Mouse (Mus musculus) spleen, adult 12 weeks (tissue): ENCODE data around the gene Txlnb.
A peak's percentile ranks its signal among the peaks of the same experiment; 100 is the strongest.
"Not testable (repeated sequence)": the region's sequence is repeated elsewhere in the genome, so short reads cannot be mapped to it uniquely, and the experiment has no call there.

Experiments
- DNase-seq: peaks from one replicate; pipeline ENCODE4 v3.0.0; 2022; ENCODE audit warnings: low spot score

Gene Txlnb

DNA sequence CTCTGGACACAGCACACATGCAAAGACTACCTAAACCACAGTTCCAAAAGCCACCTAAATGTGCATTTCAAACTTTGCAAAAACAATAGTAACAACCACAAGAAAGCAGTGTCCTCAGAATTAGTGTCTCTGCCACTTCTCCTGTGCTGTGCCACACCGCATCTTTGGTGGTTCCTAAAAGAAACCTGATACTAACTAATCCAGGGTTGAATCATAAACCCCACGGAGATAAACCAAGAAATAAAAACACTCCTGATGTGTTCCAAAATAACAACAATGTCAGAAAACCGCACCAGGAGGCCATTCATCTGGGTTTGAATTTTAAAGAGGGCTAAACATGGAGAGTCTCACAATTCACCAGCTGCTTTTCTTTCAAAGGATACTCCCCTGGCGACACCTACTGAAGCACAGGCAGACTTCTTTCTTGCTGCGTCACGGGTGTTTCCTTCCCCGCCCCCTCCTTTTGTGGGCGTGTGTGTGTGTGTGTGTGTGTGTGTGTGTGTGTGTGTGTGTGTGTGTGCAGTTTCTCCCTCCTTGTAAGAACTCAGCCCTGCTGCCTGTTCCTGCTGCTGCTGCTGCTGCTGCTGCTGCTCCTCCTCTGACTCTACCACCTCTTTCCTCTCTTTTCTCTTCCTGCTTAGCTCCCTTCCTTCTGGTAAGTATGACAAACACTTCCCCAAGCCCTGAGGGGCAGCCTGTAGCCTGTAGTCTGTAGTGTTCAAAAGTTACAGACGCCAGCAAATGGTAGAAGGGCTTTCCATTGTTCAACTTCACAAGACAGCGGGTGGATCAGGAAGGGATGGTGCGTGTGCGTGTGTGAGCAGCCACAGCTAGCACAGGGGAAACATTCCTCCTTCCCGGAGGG is at the start of gene Txlnb:
TSS of gene Txlnb (plus strand) at position 460 of the 865 bp plus-strand sequence.
- peak; percentile 31 for DNase-seq

DNA sequence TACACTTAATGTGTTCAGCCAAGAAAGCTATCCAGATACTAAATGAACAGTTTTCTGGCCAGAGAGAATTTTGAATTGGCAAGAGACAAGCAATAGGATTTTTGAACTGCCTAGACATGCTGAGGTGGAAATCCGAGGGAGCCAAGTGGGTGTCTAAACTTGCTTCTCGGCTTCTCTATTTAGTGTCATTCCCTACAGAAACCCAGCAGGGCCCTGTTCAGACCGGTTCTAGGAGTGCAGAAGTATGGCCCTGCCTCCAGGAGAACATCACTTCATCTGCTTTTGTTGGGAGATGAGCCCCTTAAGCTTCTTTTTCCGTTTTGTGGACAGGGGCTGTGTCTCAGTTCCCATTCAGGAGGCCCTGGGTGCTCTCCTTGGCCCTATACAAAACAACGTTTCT is 43.5 kb upstream of the Txlnb start:
- no peak for DNase-seq

DNA sequence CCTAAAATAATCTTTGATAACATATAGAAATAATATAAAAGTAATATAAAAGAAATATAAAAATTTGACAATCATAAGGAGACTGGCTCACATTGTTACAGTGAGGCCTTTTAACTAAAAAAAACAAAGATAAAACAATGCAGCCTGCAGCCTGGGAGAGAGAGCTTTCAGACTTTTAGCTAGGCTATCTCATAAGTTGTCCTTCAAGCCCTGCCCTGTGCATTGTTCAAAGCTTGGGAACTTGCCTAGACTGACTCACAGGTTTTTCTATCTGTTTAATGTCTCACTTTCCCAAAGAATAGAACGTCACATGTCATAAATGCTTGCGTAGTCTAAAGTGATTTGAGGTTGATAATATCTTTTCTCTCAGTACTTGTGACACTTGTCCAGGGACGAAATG is 36.3 kb upstream of the Txlnb start:
- no peak for DNase-seq

DNA sequence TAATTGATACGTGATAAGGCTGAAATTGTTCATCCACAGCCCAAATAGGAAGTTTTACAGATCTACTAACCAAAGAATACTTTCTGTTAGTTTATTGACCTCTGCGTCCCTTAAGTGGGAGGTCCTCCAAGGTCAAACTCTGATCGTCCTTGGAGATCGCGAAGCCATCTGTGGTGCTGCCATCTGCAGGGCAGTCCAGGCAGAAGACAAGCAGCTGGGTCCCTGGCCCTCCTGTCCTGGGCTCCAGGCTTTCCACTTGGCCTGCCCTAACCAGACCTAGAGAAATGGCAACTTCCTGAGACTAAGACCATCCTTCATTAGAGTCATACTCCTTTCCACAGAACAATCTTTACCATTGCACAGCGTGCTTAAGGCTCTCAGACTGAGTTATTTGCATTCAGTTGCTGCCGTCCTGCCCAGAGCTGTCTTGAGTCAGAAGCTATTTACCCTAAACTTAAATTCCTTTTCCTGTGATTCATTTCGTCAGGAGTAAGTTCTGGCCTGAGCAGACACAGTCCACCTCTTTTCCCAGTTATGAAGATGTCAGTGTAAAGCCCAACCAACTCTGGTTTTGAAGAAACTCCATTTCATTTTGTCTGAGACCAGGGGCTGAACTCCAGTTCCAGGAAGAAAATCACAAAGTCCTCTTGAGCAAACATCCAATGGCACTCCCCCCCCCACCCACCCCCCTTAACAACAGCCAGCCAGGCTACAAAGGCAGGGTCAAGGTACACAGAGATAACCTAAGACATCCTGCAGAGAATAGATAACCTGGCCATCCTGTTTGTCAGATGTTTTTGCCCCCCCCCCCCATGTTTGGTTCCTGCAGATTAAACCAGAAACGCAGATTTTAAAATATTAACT is 35.0 kb upstream of the Txlnb start:
- no peak for DNase-seq

DNA sequence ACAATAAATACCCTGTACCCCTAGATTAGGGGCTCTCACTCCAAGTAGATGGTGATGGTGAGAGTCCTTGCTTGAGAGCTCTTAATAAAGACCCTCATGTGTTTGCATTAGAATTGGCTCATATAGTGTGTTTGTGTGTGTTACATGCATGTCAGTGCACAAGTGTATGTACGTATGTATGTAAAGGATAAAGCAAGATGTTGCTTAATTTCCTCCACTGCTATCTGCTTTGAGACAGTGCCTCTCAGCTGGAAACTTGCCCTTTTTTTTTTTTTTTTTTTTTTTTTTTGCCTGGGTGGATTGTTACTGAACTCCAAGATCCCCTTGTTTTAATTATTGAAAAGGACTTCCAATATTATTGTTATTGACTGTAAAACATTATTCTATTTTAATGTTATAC is 34.4 kb upstream of the Txlnb start:
- no peak for DNase-seq

DNA sequence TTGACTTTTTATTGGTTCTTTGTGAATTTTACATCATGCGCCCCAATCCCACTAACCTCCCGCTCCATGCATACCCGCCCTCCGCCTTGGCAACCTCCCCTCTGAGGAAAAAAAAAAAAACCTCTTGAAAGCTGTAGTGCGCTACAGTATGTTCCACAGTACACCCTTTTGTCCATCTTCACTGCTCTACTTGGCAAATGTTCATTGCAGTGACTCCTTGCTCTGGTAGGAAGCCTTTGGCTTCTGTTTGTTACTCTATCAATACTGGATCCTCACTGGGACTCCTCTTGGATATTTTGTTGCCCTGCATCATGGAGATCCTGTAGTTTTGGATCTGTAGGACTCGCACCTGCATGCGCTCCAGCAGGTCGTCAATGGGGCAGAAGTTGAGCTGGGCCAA is 33.1 kb upstream of the Txlnb start:
- DNase-seq = no peak

DNA sequence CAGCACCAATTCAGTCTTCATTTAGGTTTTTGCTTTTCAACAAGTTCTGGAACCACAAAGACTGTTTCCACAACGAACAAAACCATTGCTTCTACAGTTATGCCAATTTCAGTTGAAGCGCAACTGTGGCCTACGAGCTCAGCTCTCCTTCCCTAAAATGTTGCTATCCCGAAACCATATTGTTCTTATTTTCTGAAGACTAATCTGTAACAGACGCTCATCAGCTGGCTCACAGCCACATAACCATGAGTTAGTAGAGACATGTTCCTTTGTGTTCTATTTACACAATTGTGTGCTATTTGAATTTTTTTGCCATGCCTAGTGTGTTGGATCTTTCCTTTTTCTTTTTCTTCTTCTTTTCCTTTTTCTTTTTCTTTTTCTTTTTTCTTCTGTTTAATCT is 26.2 kb upstream of the Txlnb start:
- DNase-seq = no peak

DNA sequence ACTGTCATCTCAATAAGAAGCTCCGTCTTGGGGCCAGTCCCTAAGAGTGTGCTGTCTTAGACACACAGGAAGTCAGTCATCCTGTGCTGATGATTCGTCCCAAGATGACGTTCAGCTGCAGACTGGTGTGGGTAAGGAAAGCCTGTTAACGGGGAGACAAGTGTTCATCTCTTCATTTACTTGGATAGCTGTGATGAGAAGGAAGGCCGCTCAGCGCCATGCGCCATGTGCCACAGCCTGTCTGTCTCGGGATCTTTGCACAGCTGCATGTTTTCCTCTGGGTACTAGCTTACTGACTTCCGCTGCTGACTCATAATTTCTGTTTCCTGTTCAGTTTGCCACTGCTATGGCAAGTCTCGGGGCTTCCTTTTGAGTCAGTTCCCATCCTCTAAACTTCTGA is 23.7 kb upstream of the Txlnb start:
- DNase-seq = peak; percentile 23

DNA sequence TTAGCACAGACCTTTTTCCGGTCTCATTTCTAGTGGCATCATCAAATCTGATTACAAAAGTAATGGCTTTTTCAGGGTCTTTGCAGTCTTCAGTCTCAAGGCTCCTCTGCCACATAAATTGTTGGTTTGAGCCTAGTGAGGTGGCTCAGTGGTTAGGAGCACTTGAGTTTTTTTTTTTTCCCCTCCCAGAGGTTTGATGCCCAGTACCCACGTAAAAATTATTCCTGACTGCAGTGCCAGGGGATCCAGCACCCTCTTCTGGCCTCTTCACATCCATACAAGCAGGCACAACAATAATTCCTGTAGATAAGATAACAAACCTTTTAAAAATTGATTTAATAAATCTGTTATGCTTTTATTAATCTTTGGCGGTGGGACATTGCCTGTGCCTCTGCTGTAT is 21.7 kb upstream of the Txlnb start:
- no peak for DNase-seq

DNA sequence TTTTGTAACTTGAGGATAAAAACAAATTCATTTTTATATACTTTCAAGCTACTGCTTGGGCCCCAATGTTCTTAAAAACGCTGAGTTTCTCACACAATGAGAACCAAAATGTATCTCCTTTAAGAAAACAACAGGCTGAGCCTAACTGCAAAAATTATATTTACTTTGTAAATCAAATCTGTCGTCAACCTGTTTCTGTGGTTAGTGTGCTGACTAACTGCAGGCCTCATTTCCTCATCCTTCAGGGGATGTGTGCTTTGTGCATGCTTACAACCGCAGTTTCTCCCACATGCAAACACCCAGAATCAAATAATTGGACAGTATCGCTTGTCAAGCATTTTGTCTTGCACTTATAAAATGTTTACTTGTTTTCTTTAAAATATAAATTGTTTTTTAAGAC is 20.9 kb upstream of the Txlnb start:
- DNase-seq = no peak

DNA sequence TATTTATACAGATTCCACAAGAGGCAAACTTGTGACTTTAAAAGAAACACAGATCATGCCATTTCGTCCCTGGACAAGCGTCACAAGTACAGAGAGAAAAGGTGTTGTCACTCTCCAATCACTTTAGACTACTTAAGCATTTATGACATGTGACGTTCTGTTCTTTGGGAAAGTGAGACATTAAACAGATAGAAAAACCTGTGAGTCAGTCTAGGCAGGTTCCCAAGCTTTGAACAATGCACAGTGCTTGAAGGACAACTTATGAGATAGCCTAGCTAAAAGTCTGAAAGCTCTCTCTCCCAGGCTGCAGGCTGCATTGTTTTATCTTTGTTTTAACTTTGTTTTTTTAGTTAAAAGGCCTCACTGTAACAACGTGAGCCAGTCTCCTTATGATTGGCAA is 19.3 kb upstream of the Txlnb start:
- not testable (repeated sequence) for DNase-seq

DNA sequence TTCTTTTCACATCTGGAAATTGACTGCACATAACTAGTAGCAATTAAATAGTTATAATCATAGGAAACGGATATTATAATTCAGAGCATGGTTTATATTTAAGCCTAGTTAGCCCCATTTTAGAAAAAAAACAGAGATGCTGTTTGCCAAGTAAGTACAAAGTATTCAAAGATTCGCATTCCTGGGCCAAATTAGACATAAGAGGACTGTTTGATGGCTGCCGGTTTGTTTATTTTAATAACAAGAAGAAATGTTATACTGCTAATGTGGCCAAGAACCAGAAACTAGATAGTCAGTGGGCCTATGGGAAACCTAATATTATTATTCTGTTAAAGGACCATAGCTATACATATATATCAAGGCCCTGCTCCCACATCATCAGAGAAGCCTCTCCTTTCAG is 9.3 kb upstream of the Txlnb start:
- DNase-seq = no peak

DNA sequence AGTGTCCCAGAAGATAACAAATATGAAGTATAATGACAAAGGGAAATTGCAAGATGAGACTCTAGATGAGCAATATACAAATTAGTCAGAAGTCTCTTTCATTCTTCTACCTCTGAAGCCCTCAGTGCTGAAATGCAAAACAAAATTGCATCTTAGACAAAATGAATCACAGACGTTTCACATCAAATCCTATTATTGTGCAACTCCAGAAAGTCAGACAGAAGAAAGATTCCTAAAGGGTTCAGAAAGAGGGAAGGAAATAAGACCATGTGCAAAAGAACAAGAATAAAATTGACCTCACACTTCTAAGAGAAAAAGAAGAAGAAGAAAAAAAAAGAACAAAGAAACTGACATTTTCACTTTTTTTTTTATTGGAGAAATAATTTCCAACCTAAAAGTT is 8.1 kb upstream of the Txlnb start:
- no peak for DNase-seq

DNA sequence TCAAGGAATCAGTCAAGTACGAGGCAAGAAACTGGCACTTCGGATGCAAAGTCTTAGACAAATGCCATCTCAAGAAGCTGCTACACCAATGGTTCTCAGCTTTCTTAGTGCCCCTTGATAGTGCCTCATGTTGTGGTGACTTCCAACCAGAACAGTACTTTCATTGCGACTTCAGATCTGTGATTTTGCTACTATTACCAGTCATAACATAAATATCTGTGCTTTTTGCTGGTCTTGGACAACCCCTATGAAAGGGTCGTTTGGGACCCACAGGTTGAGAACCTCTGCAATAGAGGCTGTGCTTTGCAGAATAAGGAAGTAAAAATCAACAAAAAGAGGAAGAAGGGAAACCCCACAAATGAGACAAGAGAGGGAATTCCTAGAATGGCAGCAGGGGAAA is 7.7 kb upstream of the Txlnb start:
- DNase-seq = no peak

DNA sequence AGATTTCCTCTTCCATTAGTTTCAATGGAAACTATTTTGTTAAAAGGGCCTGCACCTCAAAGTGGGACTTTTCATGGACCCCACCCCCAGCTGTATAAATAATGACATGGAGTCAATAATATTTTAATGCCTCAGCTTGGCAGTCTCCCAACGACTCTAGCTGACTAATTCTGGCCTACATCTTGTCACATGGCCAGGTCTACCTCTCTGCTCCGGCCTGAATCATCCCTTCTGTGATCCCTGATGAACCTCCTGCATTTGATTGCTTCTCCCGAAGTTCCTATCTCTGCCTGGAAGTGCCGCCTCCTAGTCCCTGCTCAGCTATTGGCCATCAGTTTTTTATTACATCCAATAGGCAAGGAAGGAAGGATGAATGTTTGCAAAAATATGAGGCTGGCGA is 2.1 kb upstream of the Txlnb start:
- DNase-seq = no peak

DNA sequence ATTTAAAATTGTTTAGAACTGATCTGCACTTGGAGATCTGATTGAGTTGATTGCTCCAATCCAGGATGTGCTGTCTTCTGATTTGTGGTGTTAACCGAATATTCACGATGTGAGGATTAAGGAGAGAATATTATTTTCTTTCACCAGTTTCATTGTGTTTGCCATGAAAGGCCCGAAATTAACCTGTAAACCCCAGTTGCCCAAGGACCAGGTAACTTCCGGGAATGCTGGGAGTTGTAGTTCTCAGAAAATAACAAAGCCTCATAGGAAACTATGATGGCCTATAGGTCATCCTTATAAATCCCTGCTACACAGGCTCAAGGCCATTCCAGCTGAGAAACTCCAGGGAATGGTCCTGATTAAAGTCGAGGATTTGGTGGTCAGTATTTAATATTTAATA is 1.6 kb upstream of the Txlnb start:
- DNase-seq = no peak

DNA sequence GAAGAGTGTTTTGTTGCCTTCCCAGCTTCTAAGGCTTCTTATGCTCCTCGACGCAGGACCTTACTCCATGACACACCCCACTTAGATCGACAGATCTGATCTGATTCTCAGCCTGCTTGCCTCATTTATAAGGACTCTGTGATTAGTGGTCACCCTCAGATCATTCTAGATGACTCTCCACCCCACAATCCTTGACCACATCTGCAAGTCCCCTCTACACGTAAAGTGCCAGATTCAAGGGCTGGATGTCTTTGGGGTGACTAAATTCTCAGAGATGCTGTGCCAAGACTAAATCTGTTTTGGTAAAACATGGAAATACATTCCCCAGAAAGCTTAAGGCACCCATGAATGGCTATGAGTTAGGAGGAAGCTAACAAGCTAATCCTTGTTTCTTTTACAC is 799 bp upstream of the Txlnb start:
- DNase-seq = no peak

DNA sequence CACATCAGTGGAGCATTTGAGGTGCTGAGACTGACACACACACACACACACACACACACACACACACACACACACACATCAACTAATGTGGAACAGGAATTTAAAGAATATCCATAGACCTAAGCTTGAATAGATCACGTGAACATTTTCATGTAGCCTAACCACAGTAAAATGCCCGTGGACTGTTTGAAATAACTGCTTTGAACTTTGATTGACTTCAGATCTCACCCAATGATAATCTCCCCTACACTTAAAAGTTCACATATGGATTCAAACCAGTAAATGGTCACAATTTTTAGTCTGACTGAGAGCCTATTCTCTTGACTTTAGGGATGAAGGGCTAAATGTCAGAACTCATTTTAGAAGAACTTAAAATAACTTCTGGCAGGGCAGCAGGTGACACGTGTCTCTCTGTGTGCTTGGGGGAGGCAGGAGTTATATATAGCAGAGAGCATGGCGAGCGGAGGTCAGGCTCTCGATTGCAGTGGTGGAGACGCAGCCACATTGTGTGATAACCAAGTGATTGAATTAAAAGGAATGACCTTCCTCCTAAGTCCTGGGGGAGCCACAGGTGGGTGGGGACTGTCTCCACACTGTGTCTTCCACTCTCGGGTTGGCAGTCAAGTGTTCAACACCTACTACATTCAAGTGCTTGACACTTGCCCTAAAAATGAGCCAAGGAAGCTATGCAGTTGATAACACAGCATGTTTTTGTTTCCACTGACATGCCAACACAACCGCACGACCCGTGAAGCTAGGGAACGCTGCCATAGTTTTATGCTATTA is 1.0 kb downstream of the Txlnb start:
- DNase-seq = no peak

DNA sequence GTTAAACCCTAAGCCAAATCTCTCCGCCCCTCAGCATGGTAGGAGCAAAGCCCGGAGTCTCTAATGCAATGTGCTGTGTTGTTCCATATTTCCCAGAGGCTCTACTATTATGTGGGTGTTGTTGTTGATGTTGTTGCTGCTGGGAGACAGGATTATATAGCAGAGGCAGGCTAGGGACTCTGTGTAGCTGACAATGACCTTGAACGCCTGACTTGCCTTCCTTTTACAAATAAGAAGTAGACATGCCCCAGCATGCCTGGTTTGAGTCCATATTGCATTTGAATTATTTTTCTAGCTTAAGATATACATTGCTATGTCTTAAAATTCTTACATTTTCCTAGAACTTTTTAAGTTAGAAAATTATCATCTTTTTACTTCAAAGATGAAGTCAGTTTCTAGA is 1.7 kb downstream of the Txlnb start:
- DNase-seq = no peak

DNA sequence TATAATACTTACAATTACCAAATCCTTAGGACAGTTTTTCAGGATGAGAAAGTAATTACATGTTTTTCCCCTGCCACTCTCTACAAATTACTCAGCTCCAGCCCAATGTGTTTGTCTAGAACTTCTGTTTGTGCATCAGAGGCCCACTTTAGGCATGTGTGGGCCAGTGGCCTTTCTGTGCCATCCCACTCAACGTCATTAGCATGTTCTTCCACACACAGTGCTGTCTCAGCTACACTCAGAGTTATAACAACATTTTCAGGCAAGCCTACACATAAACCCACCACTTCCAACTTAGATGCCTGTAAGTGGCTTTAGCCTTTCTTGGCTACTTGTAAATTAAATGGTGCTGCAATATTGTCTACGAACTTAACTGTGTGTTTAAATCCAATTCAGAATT is 5.8 kb downstream of the Txlnb start:
- DNase-seq = no peak

DNA sequence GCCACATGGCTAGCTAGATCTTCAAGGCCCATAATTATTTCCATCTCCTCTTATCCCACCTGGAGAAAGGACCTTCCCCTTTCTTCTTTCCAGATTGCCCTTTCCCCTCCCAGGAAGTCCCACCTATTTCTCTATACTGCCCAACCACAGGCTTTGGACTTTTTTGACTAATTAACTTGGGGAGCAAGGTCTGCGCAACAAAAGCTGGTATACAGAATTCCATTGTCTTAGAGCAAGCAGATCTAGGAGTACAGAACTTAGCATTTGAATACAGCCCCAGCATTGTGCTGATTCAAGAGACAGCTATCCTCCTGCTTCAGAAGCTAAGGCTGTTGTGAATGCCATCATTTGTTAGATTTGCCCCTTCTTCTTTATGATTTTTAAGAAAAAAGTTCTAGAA is 12.5 kb downstream of the Txlnb start:
- no peak for DNase-seq

DNA sequence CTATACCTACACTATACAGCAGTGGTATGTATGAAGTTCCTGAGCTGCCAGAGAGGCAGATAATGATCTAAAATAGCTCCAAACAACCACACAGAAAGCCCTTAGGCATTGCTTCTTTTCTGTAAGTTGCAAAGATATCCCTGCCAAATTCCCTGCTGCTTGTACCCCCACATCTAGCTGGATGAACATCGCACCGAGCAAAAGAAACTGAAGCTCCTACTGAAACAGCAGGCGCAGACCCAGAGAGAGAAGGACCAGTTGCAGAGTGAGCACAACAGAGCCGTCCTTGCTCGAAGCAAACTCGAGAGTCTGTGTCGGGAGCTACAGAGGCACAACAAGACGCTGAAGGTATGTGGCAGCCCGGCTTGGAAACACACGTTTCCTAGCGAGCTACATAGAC is 19.0 kb downstream of the Txlnb start:
- DNase-seq = no peak

DNA sequence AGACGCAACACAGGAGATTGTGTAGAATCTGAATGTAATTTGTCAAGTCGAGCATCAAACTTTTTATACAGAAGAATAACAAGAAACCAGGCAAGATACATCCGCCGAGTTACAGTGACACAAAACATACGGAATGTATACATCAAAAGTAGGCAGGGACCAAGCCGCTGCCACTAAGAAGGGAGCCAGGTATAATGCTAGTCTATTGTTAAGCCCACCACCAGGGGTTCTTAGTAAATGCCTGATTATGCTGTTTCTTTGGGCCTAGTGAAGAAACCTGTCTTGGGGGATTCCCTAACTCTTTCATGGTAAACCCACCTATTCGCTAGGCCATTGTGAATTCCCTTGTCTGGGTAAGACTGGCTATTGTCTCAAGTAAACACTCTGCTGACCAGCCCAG is 24.4 kb downstream of the Txlnb start:
- DNase-seq = not testable (repeated sequence)
